Comparison of ENCODE assay signal across 12 mouse cellular contexts in genomic region chr10:80684984-80685383, GRCm38 (mm10). TPM values are rescaled to one million over a fixed set of nuclear protein-coding genes. Genes with fewer than 3 reads are reported as not detected.
A peak's percentile ranks its signal among the peaks of the same experiment; 100 is the strongest.
DNase-seq lines count a peak whose midpoint lies in the region; ATAC-seq and TF ChIP-seq lines count a peak whose summit lies in the region.
"Had no signal": no experiment of that assay in that cellular context is flagged by ENCODE, and none has a peak within 500 bp of the region (broad histone marks: within the 10 kb centered on the region; RNA-seq: fewer than 3 reads in every experiment).

No protein-coding gene starts in this region.

- no peak for TF ChIP-seq POLR2A in spleen, adult 2 months (IDR thresholded peaks at IDR 0.05; ENCODE audit: low read depth, low read length)

- no peak overlapping the region for H3K4me3 ChIP-seq in spleen, adult 2 months (ENCODE audit: extremely low read depth, insufficient read depth, insufficient read length)
- peak overlapping the region; percentile 31 for H3K4me3 ChIP-seq in liver, embryonic 13.5 days (replicated peaks)
- H3K4me3 ChIP-seq in forebrain, postnatal 0 days (ENCODE audit: low read depth, low read length), result no peak overlapping the region
- H3K4me3 ChIP-seq: midbrain, embryonic 13.5 days had no signal

- no peak for DNase-seq in spleen, adult 2 months (ENCODE audit: low read depth in 1 of 2, low spot score in 2 of 2)
- DNase-seq in spleen, postnatal 14 days (ENCODE audit: low spot score in 2 of 2), result no peak
- peak; percentile 73 for DNase-seq in liver, embryonic 13.5 days
- no peak for DNase-seq in cerebellum, postnatal 10 days
- no peak for DNase-seq in forebrain, postnatal 0 days
- no peak for DNase-seq in left cerebral cortex, postnatal 10 days (ENCODE audit: extremely low spot score in 1 of 2, low spot score in 2 of 2)
- DNase-seq: cerebellum, adult 9-10 months; layer of hippocampus, postnatal 36 days had no signal

- peaks cover 30% of the 10 kb centered on the region for H3K36me3 ChIP-seq in spleen, adult 2 months (ENCODE audit: control insufficient read depth, insufficient read depth, low read length)
- H3K36me3 ChIP-seq in liver, embryonic 13.5 days, result peaks cover 58% of the 10 kb centered on the region
- H3K36me3 ChIP-seq in forebrain, postnatal 0 days (ENCODE audit: insufficient read depth), result peaks cover 63% of the 10 kb centered on the region

- peak overlapping the region; percentile 2; the same call in 1 of the 2 replicates for H3K27ac ChIP-seq in spleen, adult 2 months (ENCODE audit: insufficient read depth, low read length)
- peak overlapping the region; percentile 97 for H3K27ac ChIP-seq in liver, embryonic 13.5 days
- H3K27ac ChIP-seq in forebrain, postnatal 0 days (ENCODE audit: low read depth, low read length), result no peak overlapping the region
- H3K27ac ChIP-seq: midbrain, embryonic 13.5 days had no signal

- peak overlapping the region; percentile 75 for H3K9ac ChIP-seq in liver, embryonic 13.5 days
- no peak overlapping the region for H3K9ac ChIP-seq in forebrain, postnatal 0 days
- H3K9ac ChIP-seq: lung, embryonic 14.5 days; midbrain, embryonic 13.5 days had no signal

- WGBS in spleen, adult 2 months, result 84% methylated on average over 4 of the region's 4 CpGs
- WGBS in liver, embryonic 13.5 days (ENCODE audit: insufficient replicate concordance), result 10% methylated on average over 4 of the region's 4 CpGs
- 92% methylated on average over 4 of the region's 4 CpGs for WGBS in forebrain, postnatal 0 days

- ATAC-seq in common myeloid progenitor, adult 5-6 weeks (replicated peaks; ENCODE audit: low read depth, poor library complexity, severe bottlenecking), result 0 out of 2 replicates have a peak, but pooled peaks have one; percentile 10
- ATAC-seq in liver, embryonic 13.5 days (ENCODE audit: low read depth), result peak; percentile 84
- ATAC-seq in forebrain, postnatal 0 days, result no peak
- ATAC-seq: forebrain, embryonic 14.5 days; midbrain, embryonic 13.5 days had no signal

- peaks cover 30% of the 10 kb centered on the region for H3K4me1 ChIP-seq in spleen, adult 2 months (ENCODE audit: control insufficient read depth, insufficient read depth, insufficient read length)
- peaks cover 50% of the 10 kb centered on the region for H3K4me1 ChIP-seq in liver, embryonic 13.5 days (replicated peaks)
- no peaks in the 10 kb centered on the region for H3K4me1 ChIP-seq in forebrain, postnatal 0 days (ENCODE audit: insufficient read depth)
- H3K4me1 ChIP-seq: midbrain, embryonic 13.5 days had no signal

- intact Hi-C loops in left cerebral cortex, postnatal 10 days (cut with DNase I), result loop anchor here (5.0 kb wide), 1 partner anchor 103 kb away; no protein-coding TSS in a partner anchor

- no peaks in the 10 kb centered on the region for H3K9me3 ChIP-seq in liver, embryonic 13.5 days (replicated peaks)
- H3K9me3 ChIP-seq in forebrain, postnatal 0 days (ENCODE audit: low read length), result no peaks in the 10 kb centered on the region
- H3K9me3 ChIP-seq: midbrain, embryonic 13.5 days had no signal

- peak overlapping the region; percentile 62 for H3K4me2 ChIP-seq in liver, embryonic 13.5 days
- H3K4me2 ChIP-seq in forebrain, postnatal 0 days (ENCODE audit: low read depth), result no peak overlapping the region
- H3K4me2 ChIP-seq: lung, embryonic 14.5 days; midbrain, embryonic 13.5 days had no signal

- TF ChIP-seq CTCF in spleen, adult 2 months (IDR thresholded peaks at IDR 0.05; ENCODE audit: extremely low read depth, insufficient read depth, insufficient read length, insufficient replicate concordance), result no peak
- TF ChIP-seq CTCF in forebrain, postnatal 0 days (IDR thresholded peaks at IDR 0.05; ENCODE audit: low read depth), result no peak

- H3K27me3 ChIP-seq in spleen, adult 2 months (ENCODE audit: control insufficient read depth, insufficient read depth, low read length), result no peaks in the 10 kb centered on the region
- H3K27me3 ChIP-seq in liver, embryonic 13.5 days, result no peaks in the 10 kb centered on the region
- no peaks in the 10 kb centered on the region for H3K27me3 ChIP-seq in forebrain, postnatal 0 days (ENCODE audit: insufficient read depth, low read length)
- H3K27me3 ChIP-seq: midbrain, embryonic 13.5 days had no signal

RNA-seq across cellular contexts. Expression of gene Mknk2, which starts 7.1 kb away (rescaled TPM):
- 351 and 533 TPM in 2 replicates for polyA plus RNA-seq in spleen, adult 2 months (2012; rRNA removed)
- total RNA-seq in common myeloid progenitor, adult 5-6 weeks (2017), result 37.5 and 55.6 TPM in 2 replicates
- 71.4 and 73.8 TPM in 2 replicates for polyA plus RNA-seq in liver, embryonic 13.5 days (2015; fragmentation: Nextera tagmentation; extraction: Ambion mirVana)
- 55.2 and 69.8 TPM in 2 replicates for total RNA-seq in forebrain, postnatal 0 days (2014; rRNA removed)
- polyA plus RNA-seq in forebrain, postnatal 0 days (2015; fragmentation: Nextera tagmentation; extraction: Ambion mirVana), result 42.4 and 43.6 TPM in 2 replicates
- total RNA-seq in left cerebral cortex, postnatal 10 days (2021), result 10 to 100 TPM; 46.1 to 47.1 TPM

RNA-seq across cellular contexts. Expression of gene Mob3a, which starts 16.8 kb away (rescaled TPM):
- polyA plus RNA-seq in spleen, adult 2 months (2012; rRNA removed), result 130 and 156 TPM in 2 replicates
- 42.9 and 49.3 TPM in 2 replicates for total RNA-seq in common myeloid progenitor, adult 5-6 weeks (2017)
- polyA plus RNA-seq in liver, embryonic 13.5 days (2015; fragmentation: Nextera tagmentation; extraction: Ambion mirVana), result 31.6 and 38.5 TPM in 2 replicates
- 54.1 and 57.8 TPM in 2 replicates for total RNA-seq in forebrain, postnatal 0 days (2014; rRNA removed)
- polyA plus RNA-seq in forebrain, postnatal 0 days (2015; fragmentation: Nextera tagmentation; extraction: Ambion mirVana), result 38.9 and 45.9 TPM in 2 replicates
- total RNA-seq in left cerebral cortex, postnatal 10 days (2021), result 10 to 100 TPM; 21.8 to 24.7 TPM

RNA-seq across cellular contexts. Expression of gene Izumo4, which starts 17.0 kb away (rescaled TPM):
- 49.0 and 60.8 TPM in 2 replicates for polyA plus RNA-seq in spleen, adult 2 months (2012; rRNA removed)
- total RNA-seq in common myeloid progenitor, adult 5-6 weeks (2017), result 6.4 and 10.4 TPM in 2 replicates
- 6.1 and 7.5 TPM in 2 replicates for polyA plus RNA-seq in liver, embryonic 13.5 days (2015; fragmentation: Nextera tagmentation; extraction: Ambion mirVana)
- 37.9 and 39.5 TPM in 2 replicates for total RNA-seq in forebrain, postnatal 0 days (2014; rRNA removed)
- 34.4 and 36.7 TPM in 2 replicates for polyA plus RNA-seq in forebrain, postnatal 0 days (2015; fragmentation: Nextera tagmentation; extraction: Ambion mirVana)
- total RNA-seq in left cerebral cortex, postnatal 10 days (2021), result 10 to 100 TPM; 56.3 to 63.5 TPM

RNA-seq across cellular contexts. Expression of gene Btbd2, which starts 28.1 kb away (rescaled TPM):
- 49.5 and 66.1 TPM in 2 replicates for polyA plus RNA-seq in spleen, adult 2 months (2012; rRNA removed)
- 19.2 and 27.1 TPM in 2 replicates for total RNA-seq in common myeloid progenitor, adult 5-6 weeks (2017)
- 11.5 and 12.7 TPM in 2 replicates for polyA plus RNA-seq in liver, embryonic 13.5 days (2015; fragmentation: Nextera tagmentation; extraction: Ambion mirVana)
- total RNA-seq in forebrain, postnatal 0 days (2014; rRNA removed), result 105 and 131 TPM in 2 replicates
- 70.4 and 77.6 TPM in 2 replicates for polyA plus RNA-seq in forebrain, postnatal 0 days (2015; fragmentation: Nextera tagmentation; extraction: Ambion mirVana)
- 10 to 100 TPM; 89.6 to 91.0 TPM for total RNA-seq in left cerebral cortex, postnatal 10 days (2021)

RNA-seq across cellular contexts. Expression of gene Ap3d1, which starts 57.1 kb away (rescaled TPM):
- polyA plus RNA-seq in spleen, adult 2 months (2012; rRNA removed), result 92.5 and 111 TPM in 2 replicates
- total RNA-seq in common myeloid progenitor, adult 5-6 weeks (2017), result 33.6 and 39.4 TPM in 2 replicates
- polyA plus RNA-seq in liver, embryonic 13.5 days (2015; fragmentation: Nextera tagmentation; extraction: Ambion mirVana), result 24.9 and 25.6 TPM in 2 replicates
- total RNA-seq in forebrain, postnatal 0 days (2014; rRNA removed), result 137 and 176 TPM in 2 replicates
- 63.8 and 87.7 TPM in 2 replicates for polyA plus RNA-seq in forebrain, postnatal 0 days (2015; fragmentation: Nextera tagmentation; extraction: Ambion mirVana)
- 100 to 1,000 TPM; 146 to 151 TPM for total RNA-seq in left cerebral cortex, postnatal 10 days (2021)
